Mouse (Mus musculus): ENCODE measurements around the gene Podxl2. TPM values are rescaled to one million over a fixed set of nuclear protein-coding genes. Genes with fewer than 3 reads are reported as not detected.

Gene Podxl2
- polyA plus RNA-seq, 1 experiment from 2014 or later = 72.3 TPM

DNA sequence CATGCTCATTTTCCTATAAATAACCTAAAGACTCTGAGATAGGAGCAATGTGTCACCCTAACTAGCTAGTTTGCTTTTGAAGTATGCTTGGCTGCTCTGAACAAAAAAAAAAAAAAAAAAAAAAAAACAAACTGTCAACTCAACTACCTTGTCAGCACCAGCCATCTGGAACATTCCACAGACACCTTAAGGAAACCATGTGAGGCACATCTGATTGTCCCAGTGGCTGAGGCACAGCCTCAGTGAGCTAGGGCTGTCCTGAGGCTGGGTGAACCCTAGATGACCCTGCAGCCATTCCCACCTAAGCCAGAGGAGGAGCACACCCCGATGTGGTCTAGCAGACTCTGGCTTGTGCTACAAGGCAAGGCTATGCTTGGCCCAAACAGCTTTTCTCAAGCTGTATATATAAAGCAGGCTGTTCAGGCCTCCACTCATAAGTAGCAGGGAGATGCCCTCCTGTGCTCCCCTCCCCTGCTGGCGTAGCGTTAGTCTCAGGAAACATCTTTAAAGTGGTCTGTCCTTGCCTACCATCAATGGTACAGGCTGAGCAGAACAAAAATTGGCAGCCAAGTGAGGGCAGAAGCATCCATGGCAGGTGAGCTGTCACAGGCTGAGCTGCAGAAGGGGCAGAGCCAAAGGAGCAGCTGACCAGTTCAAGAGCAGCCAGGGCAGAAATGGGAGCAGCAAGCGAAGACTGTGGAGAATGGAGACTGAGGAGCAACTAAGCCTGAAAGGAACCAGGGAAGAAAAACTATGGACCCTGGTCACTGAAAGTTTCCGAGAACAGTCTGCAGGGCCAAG, 41.3 kb downstream of the Podxl2 start:
- H3K4me1 ChIP-seq = 0 out of 2 replicates have a peak, but pooled peaks cover 3% of the 10 kb centered on the region
- H3K27me3 ChIP-seq (replicated peaks) = no peaks in the 10 kb centered on the region
- no peaks in the 10 kb centered on the region for H3K9me3 ChIP-seq
- H3K4me3 ChIP-seq (replicated peaks) = no peak overlapping the region
- H3K9ac ChIP-seq = no peak overlapping the region
- 75% methylated on average over 5 of the region's 5 CpGs for WGBS
- no peak for ATAC-seq (ENCODE audit: insufficient read depth, low FRiP score, low read depth)
- H3K27ac ChIP-seq = no peak overlapping the region
- peaks cover 25% of the 10 kb centered on the region; the same call in 1 of the 2 replicates for H3K36me3 ChIP-seq
- no peak overlapping the region for H3K4me2 ChIP-seq

- 79% methylated on average over 5 of the region's 5 CpGs for WGBS
- Histone ChIP-seq H3K9ac (no peak overlapping the region), H3K4me2 (no peak overlapping the region), H3K9me3 (no peaks in the 10 kb centered on the region), H3K4me1 (0 out of 2 replicates have a peak, but pooled peaks cover 3% of the 10 kb centered on the region), H3K27ac (no peak overlapping the region), H3K27me3 (replicated peaks) (no peaks in the 10 kb centered on the region), H3K36me3 (peaks cover 16% of the 10 kb centered on the region; the same call in 1 of the 2 replicates), H3K4me3 (replicated peaks) (no peak overlapping the region)
- ATAC-seq (ENCODE audit: insufficient read depth, low FRiP score, low read depth) = no peak
Observed at GRCm38 (mm10) chr6:88832663-88833062, 42.2 kb downstream of the Podxl2 start.

DNA sequence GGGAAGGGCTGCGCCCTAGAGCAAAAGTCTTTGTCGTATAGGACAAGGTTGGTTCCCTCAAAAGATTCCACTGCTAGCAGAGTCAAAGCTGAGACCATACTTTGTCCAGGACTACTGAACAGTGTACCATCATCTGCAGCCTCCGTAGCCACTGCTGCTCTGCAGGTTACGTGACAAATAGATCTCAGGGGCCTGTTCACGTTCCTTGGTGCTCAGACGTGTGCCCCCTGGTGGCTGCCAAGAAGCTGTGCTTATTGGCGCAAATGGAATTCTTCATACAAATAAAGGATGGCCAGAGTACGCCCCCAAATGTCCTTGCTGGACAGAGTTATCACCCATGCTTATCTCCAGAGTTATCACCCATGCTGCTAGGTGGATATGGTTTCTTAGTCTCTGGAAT, 43.4 kb downstream of the Podxl2 start:
- Histone ChIP-seq H3K27me3 (replicated peaks) (no peaks in the 10 kb centered on the region), H3K4me2 (no peak overlapping the region), H3K4me1 (0 out of 2 replicates have a peak, but pooled peaks cover 3% of the 10 kb centered on the region), H3K27ac (no peak overlapping the region), H3K36me3 (peaks cover 7% of the 10 kb centered on the region; the same call in 1 of the 2 replicates), H3K4me3 (replicated peaks) (no peak overlapping the region), H3K9ac (no peak overlapping the region), H3K9me3 (no peaks in the 10 kb centered on the region)
- WGBS = 23% methylated on average over 8 of the region's 8 CpGs
- no peak for ATAC-seq (ENCODE audit: insufficient read depth, low FRiP score, low read depth)

GRCm38 (mm10) chr6:88830112-88830702, 44.6 kb downstream of the Podxl2 start:
- Histone ChIP-seq H3K4me2 (no peak overlapping the region), H3K27ac (no peak overlapping the region), H3K9me3 (no peaks in the 10 kb centered on the region), H3K4me1 (0 out of 2 replicates have a peak, but pooled peaks cover 5% of the 10 kb centered on the region), H3K4me3 (replicated peaks) (no peak overlapping the region), H3K27me3 (replicated peaks) (no peaks in the 10 kb centered on the region), H3K36me3 (no peaks in the 10 kb centered on the region), H3K9ac (no peak overlapping the region)
- WGBS = 88% methylated on average over 6 of the region's 6 CpGs
- no peak for ATAC-seq (ENCODE audit: insufficient read depth, low FRiP score, low read depth)

- Histone ChIP-seq H3K27ac (no peak overlapping the region), H3K9ac (no peak overlapping the region), H3K4me2 (no peak overlapping the region), H3K4me1 (0 out of 2 replicates have a peak, but pooled peaks cover 5% of the 10 kb centered on the region), H3K36me3 (no peaks in the 10 kb centered on the region), H3K4me3 (replicated peaks) (no peak overlapping the region), H3K9me3 (no peaks in the 10 kb centered on the region), H3K27me3 (replicated peaks) (no peaks in the 10 kb centered on the region)
- no peak for ATAC-seq (ENCODE audit: insufficient read depth, low FRiP score, low read depth)
- WGBS = 77% methylated on average over 4 of the region's 4 CpGs
Observed at GRCm38 (mm10) chr6:88829579-88829978, 45.3 kb downstream of the Podxl2 start.

DNA sequence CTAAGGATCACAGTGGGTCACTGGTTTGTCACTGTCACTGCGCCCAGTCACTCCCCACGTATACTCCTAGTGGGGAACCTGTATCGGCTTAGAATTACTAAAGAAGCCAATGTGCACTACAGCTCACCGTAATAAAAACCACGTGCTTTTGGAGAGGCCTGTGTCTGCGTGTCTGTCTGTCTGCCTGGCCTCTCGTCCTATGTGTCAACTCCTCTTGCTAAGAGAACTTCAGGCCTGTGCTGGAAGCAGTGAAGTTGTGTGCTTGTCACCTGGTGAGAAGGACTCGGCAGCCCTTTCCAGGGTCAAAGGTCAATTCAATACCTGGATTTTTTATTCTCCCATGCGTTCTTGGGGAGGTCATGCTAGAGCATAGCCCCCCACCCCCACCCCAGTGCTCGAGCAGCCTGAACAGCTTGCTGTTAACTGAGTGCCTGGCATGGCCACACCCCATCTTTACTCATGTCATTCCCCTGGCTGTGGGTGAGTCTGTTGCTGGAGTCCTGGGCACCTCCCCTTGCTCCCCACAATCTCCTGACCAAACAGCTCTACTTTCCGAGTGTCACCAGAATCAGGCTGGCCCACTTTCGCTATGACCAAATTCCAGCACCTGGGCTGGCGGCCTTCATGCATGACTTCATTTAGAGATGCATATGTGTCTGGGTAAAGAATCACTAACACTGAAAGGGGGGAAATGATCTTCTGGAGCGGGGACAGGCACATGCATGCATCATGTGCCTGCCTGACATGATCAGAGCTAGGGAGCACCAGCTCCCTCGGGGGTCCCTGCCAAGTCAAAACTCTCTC, 46.4 kb downstream of the Podxl2 start:
- no peak for ATAC-seq (ENCODE audit: insufficient read depth, low FRiP score, low read depth)
- Histone ChIP-seq H3K36me3 (no peaks in the 10 kb centered on the region), H3K4me3 (replicated peaks) (no peak overlapping the region), H3K9me3 (no peaks in the 10 kb centered on the region), H3K4me2 (no peak overlapping the region), H3K27ac (no peak overlapping the region), H3K9ac (no peak overlapping the region), H3K27me3 (replicated peaks) (no peaks in the 10 kb centered on the region), H3K4me1 (0 out of 2 replicates have a peak, but pooled peaks cover 5% of the 10 kb centered on the region)
- WGBS = 67% methylated on average over 15 of the region's 15 CpGs

GRCm38 (mm10) chr6:88827395-88828205, 47.2 kb downstream of the Podxl2 start:
- H3K27me3 ChIP-seq (replicated peaks) = no peaks in the 10 kb centered on the region
- H3K27ac ChIP-seq = no peak overlapping the region
- no peak overlapping the region for H3K4me2 ChIP-seq
- no peak for ATAC-seq (ENCODE audit: insufficient read depth, low FRiP score, low read depth)
- no peaks in the 10 kb centered on the region for H3K9me3 ChIP-seq
- no peak overlapping the region for H3K4me3 ChIP-seq (replicated peaks)
- WGBS = 55% methylated on average over 13 of the region's 13 CpGs
- H3K9ac ChIP-seq = no peak overlapping the region
- no peaks in the 10 kb centered on the region for H3K36me3 ChIP-seq
- H3K4me1 ChIP-seq = 0 out of 2 replicates have a peak, but pooled peaks cover 5% of the 10 kb centered on the region

- WGBS = 63% methylated on average over 3 of the region's 3 CpGs
- H3K4me1 ChIP-seq = 0 out of 2 replicates have a peak, but pooled peaks cover 5% of the 10 kb centered on the region
- H3K27ac ChIP-seq = no peak overlapping the region
- no peak overlapping the region for H3K4me3 ChIP-seq (replicated peaks)
- no peaks in the 10 kb centered on the region for H3K9me3 ChIP-seq
- H3K36me3 ChIP-seq = no peaks in the 10 kb centered on the region
- no peak for ATAC-seq (ENCODE audit: insufficient read depth, low FRiP score, low read depth)
- no peak overlapping the region for H3K9ac ChIP-seq
- H3K27me3 ChIP-seq (replicated peaks) = no peaks in the 10 kb centered on the region
- H3K4me2 ChIP-seq = no peak overlapping the region
Observed at GRCm38 (mm10) chr6:88826965-88827364, 47.9 kb downstream of the Podxl2 start.

DNA sequence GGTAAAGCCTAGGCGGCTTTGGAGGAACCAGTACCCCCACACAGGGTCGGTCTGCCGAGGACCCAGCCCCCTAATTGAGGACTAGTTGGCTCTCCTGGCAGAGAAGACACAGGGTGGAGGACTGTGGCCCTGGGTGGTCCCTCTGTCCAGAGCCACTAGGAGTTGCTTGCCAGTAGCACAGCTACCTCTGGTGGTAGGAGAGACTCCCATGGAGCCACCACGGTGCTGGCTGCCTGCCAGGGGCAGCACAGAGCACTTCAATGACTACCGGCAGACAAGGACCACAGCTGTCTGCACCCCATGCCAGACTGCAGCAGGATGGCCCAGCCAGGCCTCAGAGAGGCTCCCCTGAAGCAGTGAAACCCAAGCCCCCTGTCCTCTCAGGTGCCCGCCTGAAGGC, 48.3 kb downstream of the Podxl2 start:
- H3K9me3 ChIP-seq = no peaks in the 10 kb centered on the region
- H3K4me2 ChIP-seq = no peak overlapping the region
- H3K36me3 ChIP-seq = no peaks in the 10 kb centered on the region
- WGBS = 32% methylated on average over 6 of the region's 6 CpGs
- H3K27me3 ChIP-seq (replicated peaks) = no peaks in the 10 kb centered on the region
- H3K27ac ChIP-seq = no peak overlapping the region
- peak; percentile 51; the same call in 1 of the 2 replicates for ATAC-seq (ENCODE audit: insufficient read depth, low FRiP score, low read depth)
- H3K4me3 ChIP-seq (replicated peaks) = no peak overlapping the region
- 0 out of 2 replicates have a peak, but pooled peaks cover 5% of the 10 kb centered on the region for H3K4me1 ChIP-seq
- no peak overlapping the region for H3K9ac ChIP-seq

GRCm38 (mm10) chr6:88826088-88826487, 48.8 kb downstream of the Podxl2 start:
- ATAC-seq (ENCODE audit: insufficient read depth, low FRiP score, low read depth) = no peak
- Histone ChIP-seq H3K4me3 (replicated peaks) (no peak overlapping the region), H3K4me1 (0 out of 2 replicates have a peak, but pooled peaks cover 3% of the 10 kb centered on the region), H3K9ac (no peak overlapping the region), H3K36me3 (no peaks in the 10 kb centered on the region), H3K9me3 (no peaks in the 10 kb centered on the region), H3K4me2 (no peak overlapping the region), H3K27me3 (replicated peaks) (no peaks in the 10 kb centered on the region), H3K27ac (no peak overlapping the region)
- 46% methylated on average over 3 of the region's 3 CpGs for WGBS

DNA sequence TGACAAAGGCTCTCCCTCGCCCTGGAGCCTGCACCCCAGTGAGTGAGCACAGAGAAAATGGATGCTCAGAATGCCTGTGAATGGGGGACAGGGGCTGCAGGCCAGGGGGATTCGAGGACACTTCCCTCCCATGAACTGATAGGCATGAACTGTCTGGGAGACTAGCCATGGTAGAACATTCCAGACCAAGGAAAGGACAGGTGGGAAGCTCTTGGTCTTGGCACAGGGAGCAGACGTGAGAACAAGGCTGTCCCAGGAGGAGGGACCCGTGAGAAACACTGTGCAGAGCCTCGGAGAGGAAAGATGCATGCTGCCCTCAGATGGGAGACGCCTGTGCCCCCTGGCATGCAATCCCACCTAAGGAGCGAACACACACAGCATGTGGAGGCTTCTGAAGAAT, 50.7 kb downstream of the Podxl2 start:
- no peak for ATAC-seq (ENCODE audit: insufficient read depth, low FRiP score, low read depth)
- H3K4me3 ChIP-seq (replicated peaks) = no peak overlapping the region
- H3K9ac ChIP-seq = no peak overlapping the region
- H3K27ac ChIP-seq = no peak overlapping the region
- 66% methylated on average over 7 of the region's 7 CpGs for WGBS
- no peak overlapping the region for H3K4me2 ChIP-seq
- peaks cover 3% of the 10 kb centered on the region; the same call in 1 of the 2 replicates for H3K4me1 ChIP-seq
- no peaks in the 10 kb centered on the region for H3K27me3 ChIP-seq (replicated peaks)
- no peaks in the 10 kb centered on the region for H3K9me3 ChIP-seq
- no peaks in the 10 kb centered on the region for H3K36me3 ChIP-seq
